Mouse (Mus musculus): ENCODE data around the gene Slc6a18.
A peak's percentile ranks its signal among the peaks of the same experiment; 100 is the strongest.
"Not testable (repeated sequence)": the region's sequence is repeated elsewhere in the genome, so short reads cannot be mapped to it uniquely, and the experiment has no call there.

Slc6a18 gene

DNA sequence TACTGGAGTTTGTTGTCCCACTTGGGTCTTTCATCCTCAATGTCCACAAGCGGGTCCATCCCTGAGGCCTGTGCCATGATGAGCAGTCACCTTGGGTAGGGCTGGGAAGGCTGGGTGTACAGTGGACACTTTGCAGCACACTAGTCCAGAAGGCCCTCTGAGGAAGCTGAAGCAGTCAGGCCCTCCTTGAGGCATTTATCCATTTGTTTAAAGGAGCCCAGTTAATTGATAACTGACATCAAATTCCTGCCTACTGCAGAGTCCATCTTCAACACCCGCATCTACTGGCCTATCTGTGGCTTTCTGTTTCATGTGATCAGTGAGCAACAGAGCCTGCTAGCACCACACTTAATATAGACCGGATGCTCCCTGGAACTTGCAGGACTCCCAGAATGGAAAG, at the start of gene Slc6a18:
Gene Slc6a18 (minus strand): TSS at position 171 of the 400 bp plus-strand sequence.
- DNase-seq = no peak

DNA sequence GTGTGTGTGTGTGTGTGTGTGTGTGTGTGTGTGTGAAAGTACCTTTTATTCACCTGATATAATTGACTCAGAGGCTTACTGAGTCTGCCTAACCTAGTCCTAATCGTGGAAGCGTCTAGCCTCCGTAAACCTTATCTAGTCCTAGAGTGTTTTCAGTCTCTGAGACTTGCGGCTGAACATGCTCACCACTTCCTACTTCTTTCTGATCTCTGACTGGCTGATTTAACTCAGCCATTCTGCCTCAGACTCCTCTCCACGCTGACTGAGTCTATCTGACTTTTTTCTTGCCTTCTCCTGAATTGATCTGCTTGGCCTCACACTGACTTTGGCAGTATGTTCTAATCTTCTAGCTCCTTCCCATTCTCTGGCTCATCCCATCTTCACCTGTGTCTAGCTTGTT, 47.5 kb upstream of the Slc6a18 start:
- DNase-seq = no peak

DNA sequence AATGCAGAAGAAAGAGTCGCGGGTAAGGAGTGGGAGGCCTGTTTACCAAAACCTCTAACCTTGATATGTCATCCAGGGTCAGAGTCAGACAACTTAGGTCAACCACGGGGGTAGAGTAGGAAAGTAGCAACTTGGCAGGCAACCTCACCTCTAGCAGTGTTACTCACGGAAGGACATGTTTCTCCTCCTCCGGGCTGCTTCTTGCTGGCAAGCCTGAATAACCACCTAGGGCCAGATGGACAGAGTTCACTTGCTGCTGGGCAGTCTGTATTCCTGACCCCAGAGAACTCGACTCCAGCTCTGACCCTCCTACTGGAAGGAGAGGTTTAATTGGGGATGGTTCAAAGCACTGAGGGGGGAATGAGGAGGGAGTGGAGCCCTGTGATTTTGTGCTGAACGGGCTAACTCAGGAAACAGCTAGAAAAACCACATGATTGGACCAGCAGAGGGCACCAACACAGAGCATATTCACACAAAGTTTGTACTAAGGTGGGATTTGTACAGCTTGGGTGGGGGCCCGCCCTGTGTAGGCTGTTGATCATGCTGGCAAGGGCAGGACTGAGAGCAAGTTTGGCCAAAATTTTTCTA, 45.4 kb upstream of the Slc6a18 start:
- DNase-seq = peak; percentile 51

DNA sequence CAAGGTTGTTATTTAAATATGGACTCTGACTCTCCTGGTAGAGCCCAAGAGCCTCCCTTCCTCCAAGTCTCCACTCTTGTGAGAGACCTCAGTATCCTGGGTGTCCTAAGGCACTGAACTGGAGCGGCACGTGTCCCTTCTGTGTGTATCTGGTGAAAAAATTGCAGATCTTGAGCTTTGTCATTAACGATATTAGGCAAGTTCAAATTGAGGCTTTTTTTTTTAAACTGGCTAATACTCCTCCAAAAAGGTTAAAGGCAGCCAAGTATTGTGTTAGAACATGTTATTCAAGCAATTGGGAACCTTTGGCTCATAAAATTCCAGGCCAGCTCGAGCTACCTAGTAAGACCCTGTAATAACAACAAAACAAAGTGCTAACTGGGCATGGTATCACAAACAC, 42.4 kb upstream of the Slc6a18 start:
- DNase-seq = no peak

DNA sequence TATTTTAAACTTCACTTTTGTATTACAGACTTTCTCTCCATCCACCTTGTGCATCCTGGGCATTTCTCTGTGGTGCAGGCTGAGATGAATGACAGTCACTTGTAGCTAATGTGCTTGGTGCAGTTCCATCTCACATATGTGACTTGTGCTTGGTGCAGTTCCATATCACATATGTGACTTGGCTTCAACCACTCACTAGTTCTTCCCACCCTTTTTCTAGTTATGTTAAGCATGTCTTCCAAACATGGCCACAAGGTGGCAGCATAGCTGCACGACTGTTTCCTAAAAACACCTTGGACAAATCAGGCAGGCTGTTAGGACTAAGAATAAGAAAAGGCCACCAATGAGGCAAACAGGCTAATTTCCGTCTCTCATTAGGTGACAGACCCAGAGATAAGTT, 40.4 kb upstream of the Slc6a18 start:
- peak; percentile 91 for DNase-seq

DNA sequence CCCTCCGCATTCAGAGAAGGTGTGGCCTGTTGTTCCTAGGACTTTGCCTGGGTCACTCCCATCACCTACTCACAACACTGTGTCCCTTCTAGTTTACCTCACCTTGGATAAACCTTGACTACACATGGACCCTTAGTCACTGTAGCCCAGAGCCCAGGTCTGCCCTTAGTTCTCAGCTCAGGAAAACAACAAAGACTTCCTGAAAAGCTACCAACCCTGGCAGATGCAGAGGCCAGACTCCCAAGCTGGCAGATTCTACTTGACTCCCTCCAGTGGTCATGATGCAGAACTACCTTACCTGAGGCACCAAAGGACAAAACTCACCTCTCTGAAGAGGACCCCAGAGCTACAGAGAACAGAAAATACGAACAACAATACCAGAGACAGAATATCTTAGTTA, 36.2 kb upstream of the Slc6a18 start:
- no peak for DNase-seq

DNA sequence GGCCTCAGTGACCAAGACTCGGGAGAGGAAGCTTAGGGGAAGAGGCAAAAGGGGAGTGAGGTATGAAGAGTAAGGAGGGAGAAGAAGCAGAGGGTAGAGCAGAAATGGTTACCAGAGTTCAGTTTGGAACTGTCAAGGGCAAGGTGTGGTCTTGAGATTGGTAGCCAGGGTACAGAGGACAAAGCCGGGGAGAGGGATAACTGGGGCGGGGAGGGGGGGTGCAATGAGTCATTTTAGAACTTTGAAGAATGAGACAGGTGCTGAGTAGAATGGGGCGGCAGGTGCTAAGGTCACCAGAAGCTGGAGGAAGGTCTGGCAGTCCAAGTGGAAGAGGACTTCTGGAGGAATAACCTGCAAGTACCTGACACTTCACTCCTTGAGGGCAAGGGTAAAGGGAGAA, 35.4 kb upstream of the Slc6a18 start:
- no peak for DNase-seq

DNA sequence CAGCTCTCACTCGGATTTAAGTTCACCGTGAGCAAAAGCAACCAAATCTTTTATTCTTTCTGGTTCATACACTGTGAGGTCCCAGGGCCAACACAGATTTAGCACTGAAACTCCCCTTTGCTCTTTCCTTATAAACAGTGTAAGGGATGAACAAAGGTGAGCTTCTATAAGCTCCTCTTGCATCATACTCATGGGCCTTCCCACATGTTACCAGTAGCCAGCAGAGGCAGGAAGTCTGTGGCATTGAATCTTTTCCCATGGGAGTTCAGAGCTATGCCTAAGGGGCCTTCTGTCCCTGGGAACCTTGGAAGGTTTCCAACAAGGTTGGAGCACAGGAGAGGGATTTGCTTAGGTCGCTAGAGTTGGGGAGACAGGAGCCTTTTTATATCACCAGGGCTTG, 34.4 kb upstream of the Slc6a18 start:
- DNase-seq = no peak

DNA sequence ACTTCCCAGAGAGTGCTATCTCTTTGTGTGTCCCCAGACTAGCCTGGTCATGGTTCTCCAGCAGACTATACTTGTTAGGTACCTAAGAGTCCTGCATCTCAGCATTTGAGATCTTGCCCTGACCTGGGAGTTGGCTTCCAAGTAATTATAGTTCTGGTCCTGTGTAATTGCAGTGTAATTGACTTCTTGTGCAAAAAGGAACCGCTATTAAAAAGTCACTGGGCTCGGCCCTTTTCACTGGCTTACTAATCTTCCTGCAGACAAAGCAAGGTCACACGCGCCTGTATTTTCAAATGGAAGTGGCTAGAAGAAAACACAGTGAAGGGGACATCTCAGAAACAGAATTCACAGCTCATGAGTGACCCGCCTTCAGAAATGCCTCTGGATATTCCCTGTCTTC, 34.0 kb upstream of the Slc6a18 start:
- no peak for DNase-seq

DNA sequence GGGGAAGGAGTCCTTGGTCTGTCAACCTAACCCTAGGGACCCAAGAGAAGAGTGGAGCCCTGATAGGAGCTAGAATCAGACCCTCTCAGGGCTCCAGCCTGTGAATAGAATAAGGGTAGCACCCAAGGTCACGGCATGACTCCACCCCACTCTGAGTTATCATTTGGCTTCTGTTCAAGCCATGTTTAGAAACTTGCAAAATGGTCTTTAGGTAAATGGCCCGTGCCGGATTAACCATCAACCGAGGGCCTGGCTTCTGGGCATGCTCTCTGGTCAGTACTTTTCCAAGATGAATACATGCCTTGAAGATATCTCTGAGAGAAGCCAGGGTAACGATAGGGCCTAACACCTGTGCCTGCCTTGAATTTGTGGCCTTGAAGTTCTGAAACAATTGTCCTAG, 33.4 kb upstream of the Slc6a18 start:
- DNase-seq = no peak

DNA sequence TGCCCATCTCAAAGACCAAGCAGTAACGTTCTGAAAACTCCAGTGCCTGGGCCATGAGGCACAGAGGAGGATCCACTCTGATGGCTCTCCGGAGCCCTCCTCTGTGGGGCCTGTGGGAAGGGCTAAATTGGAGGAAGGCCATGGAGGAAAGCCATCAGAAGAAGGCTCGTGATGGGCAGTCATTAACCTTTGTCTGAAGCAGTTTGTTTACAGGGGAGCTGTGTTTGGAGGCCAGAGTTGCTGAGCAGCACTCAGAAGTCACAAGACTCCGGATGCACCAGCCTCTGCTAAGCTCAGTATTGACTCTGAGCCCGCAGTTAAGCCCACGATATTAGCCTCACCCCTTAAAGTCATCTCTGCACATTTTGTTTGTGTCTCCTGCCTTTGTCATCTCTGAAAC, 31.7 kb upstream of the Slc6a18 start:
- no peak for DNase-seq

DNA sequence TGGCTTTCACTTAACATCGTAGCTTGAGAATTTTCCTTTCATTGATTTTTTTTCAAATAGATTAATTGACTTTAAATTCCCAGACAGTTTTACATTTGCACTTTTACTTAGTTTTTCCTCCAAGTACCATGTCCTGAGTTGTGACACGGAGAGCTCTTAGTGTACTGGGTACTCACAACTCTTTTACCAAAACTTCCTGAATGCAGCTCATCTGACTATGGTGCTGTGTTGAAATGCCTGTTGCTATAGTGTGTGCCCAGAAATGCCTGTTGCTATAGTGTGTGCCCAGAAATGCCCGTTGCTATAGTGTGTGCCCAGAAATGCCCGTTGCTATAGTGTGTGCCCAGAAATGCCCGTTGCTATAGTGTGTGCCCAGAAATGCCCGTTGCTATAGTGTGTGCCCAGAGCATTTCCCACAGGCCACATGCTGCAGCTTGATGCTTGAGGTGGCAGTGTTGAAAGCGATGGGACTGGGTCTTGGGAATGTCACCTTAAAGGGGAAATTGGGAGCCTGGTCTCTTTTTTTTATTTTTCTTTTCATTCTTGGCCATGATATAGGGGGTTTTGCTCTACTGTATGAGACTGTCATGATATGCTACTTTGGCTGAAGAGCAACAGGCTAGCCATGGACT, 27.0 kb upstream of the Slc6a18 start, which contains the start of gene Slc6a19:
Gene Slc6a19 (minus strand): TSS at position 172 of the 632 bp plus-strand sequence.
- DNase-seq = no peak

DNA sequence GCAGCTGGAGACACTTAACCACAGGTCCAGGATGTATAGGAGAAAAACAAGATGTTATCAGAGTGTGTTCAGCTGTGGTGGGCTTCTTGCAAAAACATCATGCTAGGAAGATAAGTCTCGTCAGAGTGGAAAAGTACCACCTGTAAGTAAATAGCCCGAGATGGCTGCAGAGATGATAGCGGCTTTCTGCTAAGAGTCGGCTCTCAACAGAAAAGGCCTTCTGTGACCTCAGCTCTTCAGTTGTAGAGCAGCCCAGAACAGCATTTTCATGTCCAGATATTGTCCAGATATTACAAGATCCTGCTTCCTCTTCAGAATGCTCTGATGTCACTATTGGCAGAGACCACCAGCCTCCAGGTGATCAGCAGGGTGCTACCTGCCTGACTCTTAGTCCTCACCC, 25.7 kb upstream of the Slc6a18 start:
- DNase-seq = not testable (repeated sequence)

DNA sequence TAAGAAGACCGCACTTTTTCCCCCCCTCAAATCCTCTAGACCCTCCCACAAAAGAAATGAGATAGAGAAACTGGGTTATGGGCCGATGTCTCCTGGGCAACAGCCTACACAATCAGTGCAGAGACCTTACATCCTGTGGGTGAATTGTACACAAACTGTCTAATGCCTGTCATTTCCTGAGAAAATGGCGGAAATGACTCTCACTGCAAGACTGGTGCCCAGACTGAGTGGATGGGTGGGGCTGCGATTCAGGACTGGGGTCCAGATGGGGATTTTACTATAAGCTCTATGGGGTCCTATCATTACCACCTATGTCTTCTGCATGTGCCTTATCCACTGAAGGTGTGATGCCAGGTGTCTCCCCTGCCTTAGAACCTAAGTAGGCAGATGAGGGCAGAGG, 25.0 kb upstream of the Slc6a18 start:
- no peak for DNase-seq

DNA sequence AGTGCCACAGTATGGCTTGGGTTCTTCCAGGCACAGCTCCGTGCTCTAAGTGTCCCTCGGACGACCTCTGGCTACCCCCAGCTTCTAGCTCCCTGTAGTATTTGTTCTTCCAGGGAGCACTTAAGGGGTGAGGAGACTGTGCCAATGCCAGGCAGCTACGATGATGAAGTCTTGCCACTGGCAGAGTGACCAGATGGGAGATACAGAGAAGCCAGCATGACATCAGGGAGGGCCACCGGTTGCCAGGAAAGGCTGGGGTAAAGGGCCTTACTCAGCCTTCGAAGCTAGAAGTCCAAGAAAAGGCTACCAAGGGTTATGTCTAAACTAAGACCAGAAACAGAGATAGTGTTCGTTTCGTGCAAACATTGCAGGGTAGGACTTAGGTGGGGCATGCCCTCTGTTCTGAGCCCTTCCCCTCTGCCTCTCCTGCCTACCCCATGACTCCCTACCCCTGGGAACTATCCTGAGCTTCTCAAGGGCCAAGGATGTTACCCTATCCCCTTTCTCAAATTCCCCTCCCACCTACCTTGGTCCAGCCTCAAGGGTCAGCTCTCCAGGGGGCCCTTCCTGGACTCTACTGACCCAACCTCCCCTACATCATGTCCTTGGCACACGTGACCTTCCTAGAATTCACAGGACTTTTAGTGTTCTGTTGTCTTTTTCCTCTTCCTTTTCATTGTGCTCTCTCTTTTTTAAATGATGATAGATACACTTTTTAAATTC, 23.5 kb upstream of the Slc6a18 start:
- no peak for DNase-seq

DNA sequence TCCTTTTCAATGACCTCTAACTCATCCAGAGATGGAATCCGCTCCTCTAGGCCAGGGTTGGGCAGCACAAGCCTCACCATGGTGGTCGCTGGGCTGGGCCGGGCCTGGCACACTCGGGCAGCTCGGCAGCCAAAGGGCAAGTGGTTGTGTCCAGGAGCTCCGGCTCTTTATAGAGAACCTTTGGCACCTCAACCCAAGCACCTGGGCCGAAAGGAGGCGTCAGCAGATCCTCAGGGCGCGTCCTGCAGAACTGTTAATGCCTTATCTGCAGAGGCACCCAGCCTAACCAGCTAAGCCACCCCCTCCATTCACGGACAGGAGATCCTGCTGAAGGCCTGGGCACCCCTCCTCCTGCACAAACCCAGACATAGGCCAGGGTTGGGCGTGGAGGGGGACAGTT, 22.7 kb upstream of the Slc6a18 start:
- no peak for DNase-seq

DNA sequence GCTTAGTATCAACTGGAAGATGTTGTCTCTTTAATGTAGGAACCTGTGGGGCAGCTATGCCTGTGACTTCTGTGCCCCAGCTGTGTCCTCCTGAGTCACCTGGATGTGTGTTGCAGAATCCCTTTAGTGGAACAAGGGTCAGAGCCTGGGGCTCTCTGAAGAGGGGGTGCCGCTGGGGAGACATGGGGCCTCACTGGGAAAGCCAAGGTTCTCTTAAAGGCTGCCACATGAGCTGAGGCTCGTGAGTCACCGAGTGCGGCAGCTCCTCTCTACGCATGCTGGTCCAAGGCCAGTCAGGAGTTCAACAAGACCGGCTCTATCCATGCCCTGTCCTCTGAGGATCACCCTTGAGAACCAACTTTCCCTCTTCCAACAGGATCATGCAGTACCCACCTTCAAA, 21.9 kb upstream of the Slc6a18 start:
- DNase-seq = no peak

DNA sequence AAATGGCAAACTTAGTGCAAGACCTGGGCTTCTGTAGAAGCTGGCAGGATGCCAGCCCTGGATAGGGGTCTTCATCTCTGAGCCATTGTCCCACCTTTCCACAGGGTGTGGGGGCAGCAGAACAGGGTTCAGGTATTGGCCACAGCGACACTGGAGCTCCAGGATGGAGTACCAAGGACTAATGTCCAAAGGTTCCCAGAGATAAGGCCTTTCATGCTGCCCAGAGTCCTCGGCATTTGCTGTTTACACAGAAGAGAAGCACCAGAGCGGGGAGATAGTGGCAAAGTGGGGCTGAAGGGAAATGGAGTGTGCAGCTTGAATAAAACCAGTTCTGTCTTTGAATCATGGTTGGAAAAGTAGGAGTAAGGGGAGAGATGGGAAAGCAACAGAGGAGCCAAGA, 18.7 kb upstream of the Slc6a18 start:
- no peak for DNase-seq

DNA sequence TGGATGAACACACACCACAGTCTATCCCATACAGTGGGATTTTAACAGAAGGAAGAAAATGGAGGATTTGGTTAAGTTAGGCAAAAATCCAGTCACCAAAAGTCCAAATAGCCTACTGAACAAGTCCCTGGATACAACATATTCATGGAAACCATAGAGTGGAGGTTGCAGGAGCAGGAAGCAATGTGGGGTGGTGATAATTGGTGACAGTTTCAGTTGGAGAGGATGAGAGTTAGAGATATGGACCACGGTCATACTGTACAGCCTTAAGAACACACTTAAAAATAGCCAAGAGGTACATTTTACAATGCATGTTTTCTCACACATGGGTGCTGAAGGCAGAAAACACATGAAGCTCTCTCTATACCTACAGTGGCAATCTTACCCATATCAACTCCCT, 17.1 kb upstream of the Slc6a18 start:
- DNase-seq = no peak

DNA sequence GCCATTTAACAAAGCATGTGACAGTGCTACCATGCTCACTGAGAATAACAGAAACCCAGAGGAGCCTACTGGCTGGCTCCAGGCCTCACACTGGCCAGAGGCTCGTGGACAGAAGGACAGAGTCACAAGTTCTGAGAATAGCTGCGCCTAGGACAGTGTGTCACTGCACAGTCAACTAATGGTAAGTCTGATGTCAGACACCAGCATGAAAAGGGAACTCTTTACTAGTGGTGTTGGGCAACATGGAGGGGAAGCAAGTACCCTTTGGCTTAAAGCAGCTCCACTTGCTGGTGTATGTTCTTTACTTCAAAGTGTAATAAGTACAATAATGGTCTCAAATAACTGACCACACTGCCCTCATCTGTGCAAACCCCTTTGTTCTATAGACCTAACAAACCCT, 15.5 kb upstream of the Slc6a18 start:
- no peak for DNase-seq

DNA sequence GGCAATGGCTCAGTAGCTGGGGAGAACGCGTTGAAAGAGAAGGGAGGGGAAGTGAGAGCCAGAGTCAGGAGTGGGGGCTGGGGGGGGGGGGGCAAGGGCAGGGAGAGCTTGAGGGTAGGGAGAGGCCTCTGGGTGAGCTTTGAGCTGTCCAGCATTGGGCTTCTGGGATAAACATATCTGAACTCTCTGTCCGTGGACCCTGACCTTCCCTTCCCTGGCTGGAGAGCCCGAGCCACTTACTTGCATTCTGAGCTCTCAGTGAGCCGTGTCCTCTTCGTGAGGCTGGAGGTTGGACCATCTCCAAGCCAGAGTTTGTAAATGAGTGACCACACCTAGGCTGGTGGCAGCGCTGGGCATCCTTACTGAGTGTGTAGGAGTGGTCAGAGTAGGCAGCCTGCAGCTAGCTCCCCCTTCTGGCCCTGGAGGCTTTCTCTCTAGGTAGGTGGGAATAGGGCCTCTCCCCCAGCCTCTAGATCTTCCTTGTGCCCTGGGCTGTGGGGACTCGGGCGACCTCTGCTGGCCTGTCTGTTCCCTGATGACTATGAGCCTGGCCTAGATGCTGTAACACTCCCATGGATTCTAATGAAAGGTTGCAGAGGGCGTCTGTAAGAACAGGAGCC, 14.5 kb upstream of the Slc6a18 start:
- peak; percentile 55 for DNase-seq

DNA sequence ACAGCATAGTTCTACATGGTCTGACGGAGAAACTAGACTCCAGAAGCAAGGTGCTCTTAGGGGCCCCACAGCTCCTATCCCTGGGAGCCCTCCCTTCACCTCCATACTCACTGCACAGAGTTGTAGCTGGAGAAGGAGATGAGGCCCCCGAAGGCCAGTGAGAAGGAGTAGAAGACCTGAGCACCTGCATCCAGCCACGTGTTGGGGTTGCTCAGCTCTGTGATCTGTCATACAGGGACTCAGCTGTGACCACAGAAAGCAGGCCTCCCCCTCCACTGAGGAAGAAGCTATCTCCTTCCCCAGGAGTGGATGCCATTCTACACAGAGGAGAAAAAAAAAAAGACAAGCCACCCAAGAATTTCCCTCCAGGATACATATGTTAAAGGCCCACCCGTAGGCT, 11.1 kb upstream of the Slc6a18 start:
- DNase-seq = no peak

DNA sequence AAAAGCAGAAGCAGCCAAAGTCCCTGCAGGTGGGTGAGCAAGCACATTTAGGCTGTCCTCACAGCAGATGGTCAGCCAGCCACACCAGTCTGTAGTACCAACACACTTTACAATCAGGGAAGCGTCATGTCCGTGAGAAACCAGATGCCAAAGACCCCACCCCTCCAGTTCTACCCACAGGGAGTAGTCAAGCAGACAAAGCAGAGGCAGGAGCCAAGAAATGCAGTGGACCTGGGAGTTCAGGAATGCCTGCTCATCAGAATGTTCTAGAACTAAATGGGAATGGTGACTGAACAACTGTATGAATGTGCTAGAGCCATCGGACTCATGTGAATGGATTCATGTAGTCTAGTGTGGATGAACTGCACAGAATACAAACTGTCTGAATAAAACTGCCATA, 9.8 kb upstream of the Slc6a18 start:
- DNase-seq = no peak

DNA sequence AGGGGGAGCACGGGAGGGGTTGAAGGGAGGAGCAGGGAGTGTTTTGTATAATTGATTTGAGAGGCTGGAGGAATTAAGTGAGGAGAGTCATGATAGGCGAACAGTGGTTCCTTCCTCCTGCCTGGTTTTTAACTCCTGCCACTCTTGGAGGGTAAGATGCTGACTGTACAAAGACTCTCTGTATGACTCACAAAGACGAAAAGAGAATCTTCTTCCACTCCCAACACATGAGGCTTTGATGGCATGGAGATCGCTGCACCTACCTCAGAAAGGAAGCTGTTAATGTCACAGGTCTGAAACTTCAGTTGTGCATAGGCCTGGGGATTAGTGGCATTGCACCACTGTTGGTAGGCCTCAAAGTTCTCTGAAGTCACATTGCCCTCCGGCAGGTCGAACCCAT, 7.7 kb upstream of the Slc6a18 start:
- no peak for DNase-seq
